Mouse (Mus musculus): ENCODE results near the gene Max.

- TF ChIP-seq EP300 (IDR thresholded peaks at IDR 0.05; ENCODE audit: low read depth), result no peak
- TF ChIP-seq CTCF (IDR thresholded peaks at IDR 0.05; ENCODE audit: low read depth), result no peak
Measured at GRCm38 (mm10) chr12:76897006-76897405, 65.0 kb downstream of the Max start.

All from heart, postnatal 0 days (tissue).